Mouse (Mus musculus): ENCODE measurements around the gene Sptbn4.

Gene Sptbn4

DNA sequence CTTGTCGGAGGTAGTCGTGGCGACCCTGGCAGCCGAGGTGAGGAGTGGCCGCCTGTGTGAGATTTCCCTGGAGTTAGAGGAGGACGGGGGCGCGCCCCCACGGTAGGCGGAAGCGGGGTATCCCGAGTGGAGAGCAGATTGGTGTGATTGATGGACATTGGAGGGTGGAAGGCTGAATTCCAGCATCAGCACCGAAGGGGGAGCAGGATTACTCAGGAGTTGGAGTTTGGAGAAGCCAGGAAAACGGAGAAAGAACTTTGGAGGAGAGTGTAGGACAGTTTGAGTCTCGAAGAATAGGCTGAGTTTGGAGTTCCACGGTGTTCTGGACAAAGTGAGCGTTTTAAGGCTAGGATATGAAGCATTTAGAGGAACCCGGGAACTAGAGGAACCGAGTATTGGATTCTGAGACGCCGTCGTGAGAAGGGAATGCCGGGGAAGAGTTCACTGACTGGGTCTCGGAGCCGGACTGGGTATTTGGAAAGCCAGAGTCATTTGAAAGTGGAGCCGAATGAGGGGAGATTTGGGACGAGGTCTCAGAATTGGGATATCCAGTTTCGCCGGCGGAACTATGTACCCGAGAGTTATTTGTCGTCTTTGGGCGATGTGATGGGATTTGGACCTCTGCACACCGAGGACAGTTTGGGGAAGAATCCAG is 26.5 kb upstream of the Sptbn4 start:
- DNase-seq = no peak

DNA sequence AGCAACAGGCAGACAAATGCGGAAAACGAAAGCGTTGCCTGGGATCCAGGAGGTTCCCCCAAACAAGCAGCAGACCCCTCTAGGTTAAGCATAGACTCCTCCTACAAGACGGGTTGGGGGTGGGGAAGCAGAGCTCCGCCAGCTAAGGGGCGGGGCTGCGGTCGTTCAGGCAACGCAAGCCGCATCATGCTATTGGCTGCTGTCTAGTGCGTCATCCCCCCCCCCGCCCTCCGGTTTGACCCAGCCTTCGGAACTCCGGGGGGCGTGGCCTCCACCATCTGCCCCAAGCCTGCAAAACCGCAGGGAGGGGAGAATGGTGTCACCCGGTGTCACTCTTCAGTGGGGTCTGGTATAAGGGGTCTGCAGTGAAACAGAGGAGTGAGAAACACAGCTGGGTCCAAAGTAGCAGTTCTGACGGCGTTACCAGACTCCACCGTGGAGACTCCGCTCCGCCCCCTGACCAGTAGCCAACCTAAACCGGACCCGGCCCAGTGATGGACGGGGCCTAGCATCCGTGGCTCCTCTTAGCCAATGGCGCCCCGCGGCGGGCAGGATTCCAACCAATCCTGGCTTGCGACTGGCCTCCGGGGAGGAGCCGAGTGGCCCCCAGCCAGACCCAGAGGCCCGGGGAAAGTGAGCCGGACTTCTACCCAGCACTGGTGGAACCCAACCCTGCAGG is 25.8 kb upstream of the Sptbn4 start, which contains the start of gene Sertad3:
Sertad3 (plus strand) TSS at position 613 of the 679 bp plus-strand sequence.
- DNase-seq = peak; percentile 100

DNA sequence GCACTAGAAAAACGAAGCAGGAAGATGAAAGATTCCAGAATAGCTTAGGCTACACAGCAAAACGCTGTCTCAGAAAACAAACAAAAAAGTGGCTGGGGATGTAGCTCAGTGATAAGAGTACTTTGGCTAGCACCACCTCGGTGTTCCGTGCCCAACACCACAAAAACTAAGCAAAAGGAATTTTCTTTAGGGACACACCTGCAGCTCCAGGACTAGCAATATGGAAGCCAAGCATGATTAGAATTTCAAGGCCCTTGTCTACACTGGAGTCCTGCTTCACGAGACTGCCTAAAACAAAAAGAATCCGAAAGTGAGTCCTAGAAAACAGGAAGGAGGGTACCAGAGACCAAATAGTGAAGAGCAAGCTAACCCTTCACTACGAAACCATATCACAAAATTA is 25.1 kb upstream of the Sptbn4 start:
- no peak for DNase-seq

DNA sequence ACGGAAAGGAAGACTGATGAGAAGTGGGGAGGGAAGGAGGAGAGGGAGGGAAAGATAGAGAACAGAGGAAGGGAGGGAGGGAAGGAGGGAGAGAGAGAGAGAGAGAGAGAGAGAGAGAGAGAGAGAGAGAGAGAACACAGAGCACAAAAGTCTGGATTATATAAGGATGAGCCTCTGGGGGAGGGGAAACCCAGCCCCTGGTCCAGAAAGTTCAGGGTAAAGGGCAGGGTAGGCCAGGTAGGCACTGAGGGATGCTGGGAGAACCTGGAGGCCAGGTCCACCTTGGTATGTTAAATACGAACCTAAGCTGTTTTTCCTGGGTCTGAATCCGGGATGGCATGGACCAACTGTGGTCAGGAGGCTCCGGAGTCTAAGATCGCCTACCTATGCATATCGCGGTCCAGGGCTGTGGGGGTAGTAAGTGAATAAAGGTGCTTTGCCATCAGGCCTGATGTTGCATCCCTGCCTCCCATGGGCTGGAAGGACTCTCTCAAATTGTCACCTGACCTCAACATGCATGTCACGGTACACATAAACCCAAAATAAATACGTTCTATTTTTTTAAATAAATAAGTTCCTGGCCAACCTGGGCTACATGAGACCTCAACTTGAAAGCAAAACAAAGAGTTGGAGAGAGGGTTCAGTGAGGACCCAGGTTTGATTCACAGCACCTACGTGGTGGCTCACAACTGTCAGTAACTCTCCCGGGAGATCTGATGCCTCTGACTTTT is 24.1 kb upstream of the Sptbn4 start:
- DNase-seq = no peak

DNA sequence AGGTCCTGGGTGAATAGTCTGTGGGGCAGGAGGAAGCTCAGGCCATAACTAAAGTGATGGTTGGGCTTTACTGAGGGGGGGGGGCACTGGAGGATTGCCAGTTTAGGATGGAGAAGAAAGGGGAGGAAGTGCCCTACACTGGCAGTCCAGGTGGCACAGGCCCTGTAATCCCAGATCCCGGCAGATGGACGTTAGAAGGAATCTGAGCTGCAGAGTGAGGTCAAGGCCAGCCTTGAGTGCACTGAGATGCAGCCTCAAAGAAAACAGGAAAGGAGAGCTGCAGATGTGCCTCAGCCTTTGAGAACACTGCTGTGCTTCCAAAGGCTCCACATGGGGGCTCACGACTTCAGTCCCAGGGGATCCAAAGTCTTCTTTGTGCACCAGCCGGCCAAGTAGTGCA is 20.2 kb upstream of the Sptbn4 start:
- DNase-seq = no peak

DNA sequence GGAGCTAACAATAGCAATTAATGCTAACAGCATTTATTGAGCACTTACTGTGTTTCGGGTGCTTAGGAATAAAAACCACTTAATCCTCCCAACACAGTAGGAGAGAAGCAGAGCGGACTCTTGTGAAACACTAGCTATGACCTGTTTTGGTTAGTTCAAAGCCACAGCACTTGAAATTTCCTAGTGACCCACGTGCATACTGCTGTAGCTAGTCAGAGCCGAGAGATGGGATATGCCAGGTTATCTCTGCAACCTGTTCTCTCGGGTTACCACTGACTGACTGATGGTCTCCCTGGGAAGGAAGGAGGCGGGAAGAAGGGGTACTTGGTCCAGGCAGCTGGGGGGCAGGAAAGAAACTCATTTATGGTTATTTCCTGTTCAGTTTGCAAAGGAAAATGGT is 13.0 kb upstream of the Sptbn4 start:
- DNase-seq = no peak

DNA sequence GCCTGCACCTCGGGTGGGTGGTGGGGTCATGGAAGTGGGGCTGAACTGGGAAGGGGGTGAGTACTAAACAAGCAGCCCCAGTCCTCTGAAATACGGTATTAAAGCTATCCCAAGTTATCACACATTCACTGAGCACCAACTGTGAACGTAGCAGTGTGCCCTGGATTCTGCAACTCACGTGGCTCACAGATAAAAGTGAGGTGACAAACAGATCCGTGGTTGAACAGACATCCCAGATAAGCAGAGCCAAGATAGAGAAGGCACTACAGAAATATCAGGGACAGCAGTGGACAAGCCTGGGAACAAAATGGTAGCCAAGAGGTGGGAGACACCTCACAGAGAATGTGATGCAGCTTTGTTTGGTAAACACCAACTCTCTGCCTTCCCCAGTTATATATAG is 12.2 kb upstream of the Sptbn4 start:
- DNase-seq = no peak

DNA sequence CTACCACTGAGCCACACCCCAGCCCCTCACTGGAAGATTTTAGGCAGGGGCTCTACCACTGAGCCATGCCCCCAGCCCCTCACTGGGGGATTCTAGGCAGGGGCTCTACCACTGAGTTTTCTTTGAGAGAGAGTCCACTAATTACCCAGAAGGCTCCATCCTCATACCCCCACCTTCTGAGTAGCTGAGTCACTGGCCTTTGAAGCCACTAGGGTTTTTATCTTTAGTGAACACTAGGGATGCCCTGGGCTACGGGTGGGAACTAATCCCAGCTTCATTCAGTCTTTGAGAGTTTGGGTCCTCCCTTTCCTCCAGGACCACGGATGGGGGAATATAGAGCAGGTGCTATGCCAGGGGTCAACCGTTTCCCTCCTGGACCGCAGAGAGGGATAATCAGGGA is 11.1 kb upstream of the Sptbn4 start:
- DNase-seq = no peak

DNA sequence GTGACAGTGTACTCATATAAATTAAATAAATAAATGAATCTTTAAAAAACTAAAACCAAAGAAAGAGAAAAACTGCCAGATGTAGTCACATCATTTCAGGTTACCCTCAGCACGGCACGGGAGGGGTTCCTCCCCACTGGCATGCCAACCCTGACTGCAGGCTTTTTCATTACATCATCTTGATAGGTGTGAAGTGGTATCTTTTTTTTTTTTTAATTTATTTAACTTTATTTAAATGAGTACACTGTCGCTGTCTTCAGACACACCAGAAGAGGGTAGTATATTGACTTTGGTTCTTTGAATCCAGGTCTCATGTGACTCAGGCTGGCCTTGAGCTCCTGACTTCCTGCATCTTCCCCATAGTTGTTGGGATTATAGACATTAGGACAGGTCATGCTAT is 7.8 kb upstream of the Sptbn4 start:
- no peak for DNase-seq

DNA sequence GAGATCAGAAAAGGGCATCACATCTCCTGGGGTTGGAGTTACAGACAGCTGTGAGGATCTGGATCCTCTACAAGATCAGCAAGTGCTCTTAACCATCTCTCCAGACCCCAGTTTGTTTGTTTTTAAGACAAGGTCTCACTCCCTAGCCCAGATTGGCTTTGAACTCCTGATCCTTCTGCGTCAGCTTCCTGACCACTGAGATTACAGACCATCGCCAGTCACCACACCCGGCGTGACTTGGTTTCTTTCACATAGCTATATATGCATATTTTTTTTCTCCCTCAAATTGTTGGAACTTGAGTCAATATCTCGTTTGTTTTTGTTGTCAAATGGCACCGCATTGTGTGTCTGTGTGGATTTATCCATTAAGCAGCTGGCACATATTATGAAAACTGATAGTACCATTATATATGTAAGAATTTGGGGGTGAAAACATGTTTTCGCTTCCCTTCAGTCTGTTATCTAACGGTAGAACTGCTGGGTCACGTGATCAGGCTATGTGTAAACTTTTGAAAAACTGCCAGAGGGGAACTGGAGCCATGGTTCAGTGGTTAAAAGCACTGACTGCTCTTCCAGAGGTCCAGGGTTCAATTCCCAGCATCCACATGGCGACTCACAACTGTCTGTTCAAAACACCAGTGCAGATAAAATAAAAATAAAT is 7.1 kb upstream of the Sptbn4 start:
- no peak for DNase-seq

DNA sequence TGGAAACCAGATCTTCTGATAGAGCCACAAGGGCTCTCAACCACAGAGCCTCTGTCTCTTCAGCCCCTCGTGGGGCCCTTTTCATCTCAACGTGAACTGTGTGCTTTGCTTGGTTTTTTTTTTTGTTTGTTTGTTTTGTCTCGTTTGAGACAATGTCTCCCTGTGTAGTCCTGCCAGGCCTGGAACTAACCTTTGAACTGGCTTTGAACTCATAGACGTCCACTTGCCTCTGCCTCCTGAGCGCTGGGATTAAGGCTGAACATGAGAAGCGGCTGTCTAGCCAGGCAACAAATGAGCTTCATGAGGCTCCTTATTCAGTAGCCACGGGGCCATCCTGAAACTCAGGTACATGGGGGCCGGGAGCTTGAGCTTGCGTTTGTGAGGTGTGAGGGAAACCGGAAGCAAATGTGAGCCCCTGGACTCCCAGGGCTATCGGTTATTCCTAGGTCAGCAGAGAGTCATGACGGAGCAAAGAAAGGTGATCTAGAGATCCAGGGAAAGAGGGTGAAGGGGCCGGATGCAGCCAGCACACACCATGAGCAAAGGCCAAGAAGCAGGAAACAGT is 4.8 kb upstream of the Sptbn4 start:
- DNase-seq = no peak

DNA sequence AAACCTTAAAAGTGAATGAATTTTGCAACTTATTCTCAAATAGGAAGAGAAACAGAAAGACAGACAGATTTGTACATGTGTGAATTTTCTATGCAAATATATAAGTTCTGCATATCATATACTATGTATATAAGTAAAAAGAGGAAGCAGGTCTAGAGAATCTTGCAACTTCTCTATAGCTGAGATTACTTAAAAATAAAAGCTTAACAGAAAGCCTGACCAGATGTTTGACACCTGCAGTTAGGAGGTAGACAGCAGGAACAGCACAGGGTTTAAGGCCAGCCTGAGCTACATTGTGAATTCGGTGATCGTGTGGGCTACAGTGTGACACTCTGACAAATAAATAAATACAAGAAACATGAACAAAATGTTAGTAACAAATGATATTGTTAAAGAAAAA is 3.9 kb upstream of the Sptbn4 start:
- no peak for DNase-seq

DNA sequence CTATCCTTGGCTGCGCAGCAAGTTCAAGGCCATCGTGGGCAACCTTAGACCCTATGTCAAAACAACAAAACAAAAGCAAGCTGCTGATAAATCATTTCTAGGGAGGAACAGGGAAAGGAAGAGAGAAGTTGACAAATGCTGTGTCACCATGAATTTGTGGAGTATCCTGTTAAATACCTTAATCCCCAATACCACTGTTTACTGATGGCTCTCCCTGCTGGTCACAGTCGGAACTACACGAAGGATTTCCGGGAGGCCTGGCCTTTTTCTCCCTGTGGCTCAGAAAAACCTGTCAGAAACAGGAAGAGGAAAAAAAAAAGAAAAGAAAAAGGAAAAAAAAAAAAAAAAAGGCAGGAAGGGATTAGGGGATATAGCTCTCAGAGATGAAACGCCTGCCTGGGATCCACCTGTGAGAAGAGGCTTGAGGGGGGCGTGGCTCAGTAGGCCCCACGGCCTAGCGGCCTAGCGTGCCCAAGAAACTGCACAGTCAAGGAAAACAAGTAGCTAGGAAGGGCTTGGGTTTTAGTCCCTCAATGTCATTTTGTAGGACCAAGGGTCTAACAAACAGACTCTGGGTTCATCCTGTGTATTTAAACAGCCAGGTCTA is 1.9 kb upstream of the Sptbn4 start:
- DNase-seq = peak; percentile 85

DNA sequence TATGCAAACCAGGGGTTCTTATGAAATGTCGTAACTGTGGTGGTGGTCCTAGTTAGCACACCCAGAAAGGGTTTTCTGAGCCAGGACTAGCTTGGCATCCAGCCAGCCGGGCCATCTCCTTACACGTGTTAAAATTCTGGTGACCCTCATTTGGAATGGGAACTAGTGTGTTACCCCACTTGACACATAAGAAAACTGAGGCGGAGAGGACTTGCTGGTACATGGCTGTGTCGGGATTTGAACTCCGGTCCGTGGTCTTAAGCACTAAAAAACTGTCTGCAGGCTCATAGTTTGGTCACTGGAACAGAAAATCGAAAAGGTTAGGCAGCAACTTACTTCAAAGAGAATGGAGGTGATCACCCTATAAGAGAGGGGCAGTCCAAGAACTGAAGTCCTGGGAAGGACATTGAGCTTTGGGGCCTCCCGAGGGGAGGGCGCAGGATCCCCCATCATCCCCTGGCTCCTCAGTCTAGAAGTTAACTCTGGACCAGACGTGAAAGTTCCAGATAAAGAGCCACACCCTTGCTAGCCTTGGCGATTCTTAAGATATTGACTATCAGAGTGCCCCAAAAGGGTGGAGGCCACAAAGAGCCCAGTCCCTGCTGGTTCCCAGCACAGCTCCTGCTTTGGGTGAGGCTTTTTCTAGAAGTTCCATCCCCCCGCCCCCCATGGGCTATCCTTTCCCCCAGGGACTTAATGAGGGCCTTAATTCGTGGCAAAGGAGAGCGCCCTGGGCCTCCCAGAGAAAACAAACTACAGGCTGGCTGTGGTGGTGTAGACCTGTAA is 1.1 kb upstream of the Sptbn4 start:
- DNase-seq = peak; percentile 61

DNA sequence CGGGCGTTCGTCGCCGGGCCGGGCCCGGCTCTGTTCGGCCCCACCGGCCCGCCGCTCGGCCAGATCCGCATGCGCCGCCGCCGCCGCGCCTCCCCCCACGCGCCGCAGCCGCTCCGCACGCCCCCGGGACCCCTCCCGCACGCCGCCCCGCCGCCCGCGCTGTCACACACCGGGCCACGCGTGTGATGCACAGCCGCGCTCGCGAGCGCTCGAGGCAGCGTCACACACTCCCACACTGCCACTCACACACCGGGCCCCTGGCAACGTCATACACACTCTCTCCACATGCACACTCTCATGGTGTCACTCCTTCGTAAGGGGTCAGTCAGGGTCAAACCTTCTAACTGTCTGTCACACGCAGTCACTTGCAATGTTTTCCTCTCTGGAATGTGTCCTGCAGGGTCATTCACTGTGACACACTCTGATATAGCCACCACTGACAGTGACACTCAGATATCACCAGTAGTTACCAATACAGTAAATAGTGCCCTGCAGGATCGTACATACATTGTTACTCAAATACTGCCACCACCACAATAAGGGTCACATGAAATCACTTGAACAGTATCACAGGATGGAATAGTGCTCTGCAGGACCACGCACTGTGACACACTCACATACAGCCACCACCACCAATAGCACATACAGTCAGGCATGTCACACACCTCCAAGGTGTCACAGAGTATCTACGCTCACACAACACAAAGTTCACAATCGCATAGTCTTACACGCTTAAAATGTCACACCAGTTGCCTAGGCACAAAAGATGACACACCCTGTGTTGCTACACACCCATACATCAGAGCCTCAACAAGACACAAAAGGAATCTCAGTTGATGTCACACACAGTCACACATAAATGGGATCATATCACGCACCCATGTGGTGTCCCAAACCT is 716 bp downstream of the Sptbn4 start:
- peak; percentile 40 for DNase-seq

DNA sequence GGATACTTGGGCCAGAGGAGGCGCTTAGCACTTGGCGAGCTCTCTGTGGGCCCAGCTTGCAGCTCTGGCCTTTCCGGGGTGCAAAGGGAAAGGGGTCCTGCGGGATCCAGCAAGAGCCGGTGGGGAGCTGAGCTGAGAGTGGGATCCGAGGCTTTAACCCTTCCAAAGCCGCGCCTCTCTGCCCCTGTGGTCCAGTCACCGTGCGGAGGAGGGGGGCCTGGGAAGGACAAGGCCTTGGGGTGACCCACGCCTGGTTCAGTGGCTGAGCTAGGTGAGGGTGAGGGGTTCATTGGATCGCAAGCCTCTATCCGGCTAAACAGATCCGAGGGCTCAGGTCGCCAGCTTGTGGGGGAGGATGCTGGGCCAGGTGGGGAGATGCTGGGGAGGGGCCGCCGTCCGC is 1.4 kb downstream of the Sptbn4 start:
- DNase-seq = peak; percentile 19

DNA sequence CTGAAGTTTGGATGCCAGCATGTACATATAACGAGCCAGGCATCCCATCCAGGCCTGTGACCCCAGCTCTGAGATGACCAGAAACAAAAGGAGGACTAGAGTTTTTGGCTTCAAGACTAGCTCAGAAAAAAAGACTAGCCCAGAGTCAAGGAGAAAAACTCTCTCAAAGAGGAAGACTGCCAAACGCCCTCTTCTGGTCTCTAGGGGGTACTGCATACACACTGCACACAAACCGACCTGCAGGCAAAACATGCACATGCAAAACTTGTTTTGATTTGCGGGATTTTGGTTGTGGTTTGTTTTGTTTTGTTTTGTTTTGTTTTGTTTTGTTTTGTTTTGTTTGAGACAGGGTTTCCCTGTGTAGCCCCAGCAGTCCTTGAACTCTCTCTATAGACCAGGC is 7.5 kb downstream of the Sptbn4 start:
- DNase-seq = no peak

DNA sequence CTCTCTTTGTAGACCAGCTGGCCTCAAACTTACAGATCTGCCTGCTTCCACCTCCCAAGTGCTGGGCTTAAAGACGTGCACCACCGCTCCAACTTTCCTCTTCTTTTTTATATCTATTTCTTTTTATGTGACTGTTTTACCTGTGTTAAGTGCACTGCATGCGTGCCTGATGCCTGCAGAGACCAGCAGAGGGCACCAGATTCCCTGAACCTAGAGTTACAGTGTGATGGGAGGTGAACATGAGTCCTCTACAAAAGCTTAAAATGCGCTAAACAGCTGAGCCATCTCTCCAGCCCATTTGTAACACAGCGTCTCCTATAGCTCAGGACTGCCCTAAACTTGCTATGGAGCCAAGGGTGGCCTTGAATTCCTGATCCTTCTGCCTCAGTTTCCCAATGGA is 9.9 kb downstream of the Sptbn4 start:
- no peak for DNase-seq

DNA sequence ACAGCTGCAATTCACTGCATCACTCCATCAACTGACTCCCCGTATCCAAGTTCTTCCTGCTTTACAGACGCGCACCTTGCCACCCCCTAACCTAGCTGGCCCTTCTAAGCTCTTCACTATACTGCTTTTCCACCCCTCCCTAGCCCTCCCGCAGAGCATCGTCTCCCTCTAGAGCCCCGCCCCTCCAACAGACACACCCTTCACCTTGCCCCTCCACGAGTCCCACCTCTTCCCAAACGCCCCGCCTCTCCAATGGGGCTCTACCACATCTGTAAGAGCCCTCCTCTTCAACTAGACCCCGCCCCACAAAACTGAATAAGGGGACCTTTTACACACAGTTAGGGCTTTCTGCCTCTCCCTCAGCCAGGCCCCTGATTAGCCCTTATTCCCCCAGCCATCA is 13.7 kb downstream of the Sptbn4 start:
- DNase-seq = no peak

DNA sequence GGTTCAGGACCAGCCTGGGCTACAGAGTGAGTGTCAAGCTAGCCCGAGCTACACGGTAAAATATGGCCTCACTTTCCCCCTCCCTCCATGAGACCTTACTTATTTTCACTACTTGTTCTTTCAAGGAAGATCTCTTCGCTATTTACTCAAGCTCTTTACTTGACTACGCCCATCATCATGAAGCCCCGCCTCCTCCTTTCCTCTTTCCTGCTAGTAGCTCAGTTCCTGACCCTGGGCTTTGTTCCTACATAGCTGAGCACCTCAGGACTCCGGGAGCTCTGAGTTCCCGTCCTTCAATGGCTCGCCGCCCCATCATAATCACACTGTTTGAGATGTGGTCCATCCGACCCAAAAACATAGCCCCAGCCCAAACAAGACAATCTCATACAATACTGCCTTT is 14.1 kb downstream of the Sptbn4 start:
- DNase-seq = no peak

DNA sequence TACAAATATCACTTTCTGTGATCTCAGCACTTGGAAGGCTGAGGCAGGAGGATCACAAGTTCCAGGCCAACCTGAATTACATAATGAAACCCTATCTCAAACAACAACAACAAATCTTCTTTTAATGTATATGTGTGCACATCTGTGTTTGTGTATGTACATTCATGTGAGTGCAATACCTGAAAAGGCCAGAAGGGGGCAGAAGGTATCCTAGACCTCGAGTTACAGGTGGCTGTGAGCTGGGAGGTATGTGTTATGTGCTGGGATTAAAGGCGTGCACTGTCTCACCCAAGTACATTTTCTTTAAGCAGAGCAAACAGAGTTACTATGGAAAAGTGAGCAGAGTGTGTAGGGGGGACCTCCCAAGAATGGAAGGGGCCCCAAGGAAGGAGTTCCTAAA is 18.4 kb downstream of the Sptbn4 start:
- DNase-seq = no peak
